14 mouse cellular contexts compared by ENCODE assay signal in genomic region chr9:102763520-102763919, GRCm38 (mm10). TPM values are rescaled to one million over a fixed set of nuclear protein-coding genes. Genes with fewer than 3 reads are reported as not detected.
A peak's percentile ranks its signal among the peaks of the same experiment; 100 is the strongest.
DNase-seq lines count a peak whose midpoint lies in the region; ATAC-seq lines count a peak whose summit lies in the region.
"Had no signal": no experiment of that assay in that cellular context is flagged by ENCODE, and none has a peak within 500 bp of the region (broad histone marks: within the 10 kb centered on the region; RNA-seq: fewer than 3 reads in every experiment).

No protein-coding gene starts in this region.

- no peak overlapping the region for H3K4me2 ChIP-seq in heart, embryonic 13.5 days
- H3K4me2 ChIP-seq in kidney, embryonic 15.5 days: no peak overlapping the region
- H3K4me2 ChIP-seq: hindbrain, embryonic 12.5 days had no signal

- DNase-seq in heart, postnatal 14 days: no peak
- peak; percentile 67 for DNase-seq in skeletal muscle tissue, adult 2 months (ENCODE audit: low read depth, low spot score)
- DNase-seq in layer of hippocampus, postnatal 25 days (ENCODE audit: extremely low spot score in 1 of 2, low spot score in 1 of 2): no peak
- DNase-seq: adrenal gland, postnatal 36 days; cerebellum, postnatal 25 days; right cerebral cortex, postnatal 4 days; thymus, postnatal 4 days had no signal

- WGBS in heart, embryonic 13.5 days: 47% methylated on average over 8 of the region's 8 CpGs
- WGBS in kidney, embryonic 15.5 days: 58% methylated on average over 8 of the region's 8 CpGs

- no peak for ATAC-seq in heart, embryonic 13.5 days (ENCODE audit: extremely low read depth, insufficient number of reproducible peaks, low FRiP score, low TSS enrichment)
- ATAC-seq in kidney, embryonic 15.5 days (replicated peaks; ENCODE audit: low FRiP score): no peak
- no peak for ATAC-seq in megakaryocyte progenitor cell, adult 5-6 weeks (replicated peaks; ENCODE audit: poor library complexity)
- no peak for ATAC-seq in frontal cortex, adult (ENCODE audit: low TSS enrichment)

- H3K27me3 ChIP-seq in heart, embryonic 13.5 days (replicated peaks): no peaks in the 10 kb centered on the region
- no peaks in the 10 kb centered on the region for H3K27me3 ChIP-seq in kidney, embryonic 15.5 days
- H3K27me3 ChIP-seq: hindbrain, embryonic 12.5 days had no signal

- no peak overlapping the region for H3K9ac ChIP-seq in heart, embryonic 13.5 days
- H3K9ac ChIP-seq in kidney, embryonic 15.5 days: no peak overlapping the region
- H3K9ac ChIP-seq: hindbrain, embryonic 12.5 days had no signal

- peaks cover 40% of the 10 kb centered on the region for H3K4me1 ChIP-seq in heart, embryonic 13.5 days
- H3K4me1 ChIP-seq in brown adipose tissue, adult 24 weeks (ENCODE audit: control insufficient read depth, insufficient read depth, insufficient read length, low read length): peaks cover 22% of the 10 kb centered on the region
- peaks cover 42% of the 10 kb centered on the region for H3K4me1 ChIP-seq in kidney, embryonic 15.5 days

- H3K36me3 ChIP-seq in heart, embryonic 13.5 days: no peaks in the 10 kb centered on the region
- H3K36me3 ChIP-seq in kidney, embryonic 15.5 days: no peaks in the 10 kb centered on the region
- H3K36me3 ChIP-seq: hindbrain, embryonic 12.5 days had no signal

- H3K4me3 ChIP-seq in heart, embryonic 13.5 days: no peak overlapping the region
- H3K4me3 ChIP-seq in brown adipose tissue, adult 24 weeks (ENCODE audit: insufficient read depth, low read depth, low read length): no peak overlapping the region
- no peak overlapping the region for H3K4me3 ChIP-seq in kidney, embryonic 15.5 days (replicated peaks)
- H3K4me3 ChIP-seq: hindbrain, embryonic 12.5 days; left cerebral cortex, adult 2 months had no signal

- H3K27ac ChIP-seq in heart, embryonic 13.5 days (replicated peaks): peak overlapping the region; percentile 44
- H3K27ac ChIP-seq in brown adipose tissue, adult 24 weeks (replicated peaks; ENCODE audit: low read depth, low read length): 0 out of 2 replicates have a peak overlapping the region, but pooled peaks have one; percentile 4
- peak overlapping the region; percentile 52 for H3K27ac ChIP-seq in kidney, embryonic 15.5 days
- H3K27ac ChIP-seq: hindbrain, embryonic 12.5 days; left cerebral cortex, adult 2 months had no signal

- intact Hi-C loops in heart, postnatal 14 days (cut with DNase I): no loop called here

- H3K9me3 ChIP-seq in heart, embryonic 13.5 days: no peaks in the 10 kb centered on the region
- H3K9me3 ChIP-seq in kidney, embryonic 15.5 days (replicated peaks): no peaks in the 10 kb centered on the region
- H3K9me3 ChIP-seq: hindbrain, embryonic 12.5 days had no signal

RNA-seq across cellular contexts. Expression of gene Amotl2, which starts 47.0 kb away (rescaled TPM):
- 35.9 and 36.6 TPM in 2 replicates for polyA plus RNA-seq in heart, embryonic 13.5 days (2015; fragmentation: Nextera tagmentation; extraction: Ambion mirVana)
- 10 to 100 TPM; 61.6 to 64.6 TPM for total RNA-seq in heart, postnatal 14 days (2021)
- polyA plus RNA-seq in brown adipose tissue, adult 24 weeks (2012; ENCODE audit: insufficient read depth, insufficient read length, missing spikeins): 33.0 and 42.2 TPM in 2 replicates
- 43.3 and 45.1 TPM in 2 replicates for polyA plus RNA-seq in kidney, embryonic 15.5 days (2015; fragmentation: Nextera tagmentation; extraction: Ambion mirVana)
- total RNA-seq in layer of hippocampus, postnatal 25 days (2021): 10 to 100 TPM; 19.1 to 24.1 TPM
- 0.84 and 2.1 TPM in 2 replicates for total RNA-seq in megakaryocyte progenitor cell, adult 5-6 weeks (2015)
- 0.98 and 8.5 TPM in 2 replicates for total RNA-seq in megakaryocyte progenitor cell, adult 5-6 weeks (2017)
